Mouse (Mus musculus) midbrain, embryonic 10.5 days (tissue): Measurements from ENCODE around the gene Gm21310. TPM values are rescaled to one million over a fixed set of nuclear protein-coding genes. Genes with fewer than 3 reads are reported as not detected.
"Not testable (repeated sequence)": the region's sequence is repeated elsewhere in the genome, so short reads cannot be mapped to it uniquely, and the experiment has no call there.

Source experiments
- DNase-seq: peaks from one replicate; pipeline ENCODE4 v3.0.0-alpha.2; 2017; ENCODE audit warnings: low spot score
- H3K27ac ChIP-seq: fragments of 300-500 bp; sonication (generic); replicated peaks from 2 replicates; pipeline ENCODE4 v1.5.1; 2016; ENCODE audit warnings: mild to moderate bottlenecking
- H3K27me3 ChIP-seq: fragments of 300-500 bp; sonication (generic); 2 replicates; pipeline ENCODE4 v1.6.1; 2016; ENCODE audit warnings: low read depth, mild to moderate bottlenecking; ENCODE audit not compliant: poor library complexity, severe bottlenecking
- H3K36me3 ChIP-seq: fragments of 300-500 bp; sonication (generic); 2 replicates; pipeline ENCODE4 v1.6.1; 2016; ENCODE audit warnings: mild to moderate bottlenecking, moderate library complexity
- H3K4me1 ChIP-seq: fragments of 300-500 bp; sonication (generic); 2 replicates; pipeline ENCODE4 v1.6.1; 2016
- H3K4me3 ChIP-seq: fragments of 300-500 bp; sonication (generic); 2 replicates; pipeline ENCODE4 v1.5.1; 2016; ENCODE audit warnings: mild to moderate bottlenecking, moderate library complexity
- H3K9me3 ChIP-seq: fragments of 300-500 bp; sonication (generic); replicated peaks from 2 replicates; pipeline ENCODE4 v1.6.1; 2016; ENCODE audit warnings: mild to moderate bottlenecking
- polyA plus RNA-seq: library from polyadenylated mRNA; unstranded; fragments of >200 nt; fragmentation: Nextera tagmentation; extraction: Ambion mirVana; gene quantifications from 2 replicates; pipeline ENCODE4 v1.2.1, GENCODE M21; 2016

The Gm21310 gene
- not detected in 2 replicates for polyA plus RNA-seq

- not testable (repeated sequence) for H3K27ac ChIP-seq, H3K4me1 ChIP-seq, H3K4me3 ChIP-seq, DNase-seq, H3K9me3 ChIP-seq, H3K36me3 ChIP-seq, H3K27me3 ChIP-seq
These were observed at the start of gene Gm21310 for GRCm38 (mm10) chrY:10147083-10147482. Gm21310 (minus strand) TSS chrY:10147183.

Other genes starting within 250 kb of the Gm21310 start
- gene Gm20834, start 177.4 kb upstream of the Gm21310 start, polyA plus RNA-seq, result not detected in 2 replicates